Mouse (Mus musculus): ENCODE data around the gene Satb2. TPM values are rescaled to one million over a fixed set of nuclear protein-coding genes. Genes with fewer than 3 reads are reported as not detected.

Gene Satb2
- polyA plus RNA-seq, 1 experiment from 2014 or later: 0.96 TPM

DNA sequence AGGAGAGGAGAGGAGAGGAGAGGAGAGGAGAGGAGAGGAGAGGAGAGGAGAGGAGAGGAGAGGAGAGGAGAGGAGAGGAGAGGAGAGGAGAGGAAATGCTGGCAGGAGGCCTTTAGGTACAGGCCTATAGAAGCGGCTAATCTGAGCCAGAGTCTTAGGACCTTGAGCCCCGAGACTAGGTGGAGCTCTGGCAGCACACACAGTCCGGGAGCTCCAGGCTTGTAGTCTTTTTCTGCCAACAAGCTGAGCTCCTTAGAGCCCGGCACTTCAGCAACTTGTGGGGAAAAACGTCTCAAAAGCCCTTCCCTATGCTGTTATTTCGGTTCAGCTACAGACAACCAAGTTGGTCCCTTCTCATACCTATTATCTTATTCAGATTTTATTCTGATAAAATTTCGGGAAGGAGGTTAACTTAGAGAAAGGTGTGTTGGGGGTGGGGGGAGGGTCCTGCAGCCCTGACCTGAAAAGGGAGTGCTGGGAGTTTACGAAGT is 4.7 kb upstream of the Satb2 start:
- Histone ChIP-seq H3K27me3 (ENCODE audit: control insufficient read depth, insufficient read depth, low read length) (peaks cover 89% of the 10 kb centered on the region), H3K4me2 (replicated peaks) (no peak overlapping the region), H3K9ac (no peak overlapping the region), H3K4me1 (replicated peaks; ENCODE audit: control insufficient read depth, insufficient read depth, low read length) (0 out of 2 replicates have a peak, but pooled peaks cover 3% of the 10 kb centered on the region), H3K36me3 (replicated peaks; ENCODE audit: control insufficient read depth, insufficient read depth) (no peaks in the 10 kb centered on the region), H3K9me3 (ENCODE audit: control insufficient read depth, low read length) (no peaks in the 10 kb centered on the region), H3K27ac (no peak overlapping the region), H3K4me3 (replicated peaks; ENCODE audit: low read length) (no peak overlapping the region)
- DNase-seq (ENCODE audit: low spot score) (no peak), ATAC-seq (ENCODE audit: low FRiP score) (no peak)
- 1% methylated on average over 8 of the region's 8 CpGs for WGBS

- Histone ChIP-seq H3K27ac (no peak overlapping the region), H3K9me3 (ENCODE audit: control insufficient read depth, low read length) (no peaks in the 10 kb centered on the region), H3K4me3 (replicated peaks; ENCODE audit: low read length) (no peak overlapping the region), H3K9ac (no peak overlapping the region), H3K27me3 (ENCODE audit: control insufficient read depth, insufficient read depth, low read length) (peaks cover 94% of the 10 kb centered on the region), H3K4me1 (replicated peaks; ENCODE audit: control insufficient read depth, insufficient read depth, low read length) (0 out of 2 replicates have a peak, but pooled peaks cover 3% of the 10 kb centered on the region), H3K4me2 (replicated peaks) (no peak overlapping the region), H3K36me3 (replicated peaks; ENCODE audit: control insufficient read depth, insufficient read depth) (no peaks in the 10 kb centered on the region)
- DNase-seq (ENCODE audit: low spot score) (no peak), ATAC-seq (ENCODE audit: low FRiP score) (no peak)
- WGBS: 1% methylated on average over 8 of the region's 8 CpGs
Measured at GRCm38 (mm10) chr1:56982631-56983030, 4.2 kb upstream of the Satb2 start.

DNA sequence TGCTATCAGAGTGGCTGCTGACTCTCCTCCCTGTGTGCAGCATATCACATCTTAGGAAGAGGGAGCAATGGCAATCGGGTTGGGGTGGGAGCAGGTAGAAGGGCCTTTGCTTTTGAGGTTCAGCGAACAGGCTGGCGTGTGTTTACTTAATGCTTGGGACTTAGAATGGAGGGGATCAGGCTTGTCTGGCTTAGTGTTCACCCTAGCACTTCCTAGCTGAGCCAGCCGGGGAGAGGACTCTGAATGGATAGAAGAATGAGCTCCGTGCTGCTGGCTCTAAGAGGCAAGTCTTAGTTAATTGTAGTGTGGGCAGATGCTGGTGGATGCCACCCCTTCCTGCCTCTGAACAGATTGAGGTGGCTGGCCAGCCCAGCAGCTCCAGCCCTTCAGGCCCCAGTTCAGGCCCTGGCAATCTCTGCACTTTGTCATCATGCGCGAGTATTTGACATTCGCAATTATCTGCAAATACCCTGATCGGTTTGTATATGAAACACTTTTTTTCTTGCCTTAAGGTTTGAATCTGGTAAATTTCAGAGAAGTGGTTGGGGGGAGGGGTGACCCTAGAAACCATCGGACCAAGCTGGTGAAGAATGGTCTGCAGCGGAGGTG is 3.6 kb upstream of the Satb2 start:
- H3K36me3 ChIP-seq (replicated peaks; ENCODE audit: control insufficient read depth, insufficient read depth): no peaks in the 10 kb centered on the region
- no peak overlapping the region for H3K27ac ChIP-seq
- WGBS: 2% methylated on average over 11 of the region's 11 CpGs
- H3K4me1 ChIP-seq (replicated peaks; ENCODE audit: control insufficient read depth, insufficient read depth, low read length): peaks cover 4% of the 10 kb centered on the region
- H3K27me3 ChIP-seq (ENCODE audit: control insufficient read depth, insufficient read depth, low read length): peaks cover 95% of the 10 kb centered on the region
- no peaks in the 10 kb centered on the region for H3K9me3 ChIP-seq (ENCODE audit: control insufficient read depth, low read length)
- ATAC-seq (ENCODE audit: low FRiP score) (no peak), DNase-seq (ENCODE audit: low spot score) (no peak)
- H3K4me3 ChIP-seq (replicated peaks; ENCODE audit: low read length): no peak overlapping the region
- no peak overlapping the region for H3K9ac ChIP-seq
- no peak overlapping the region for H3K4me2 ChIP-seq (replicated peaks)

DNA sequence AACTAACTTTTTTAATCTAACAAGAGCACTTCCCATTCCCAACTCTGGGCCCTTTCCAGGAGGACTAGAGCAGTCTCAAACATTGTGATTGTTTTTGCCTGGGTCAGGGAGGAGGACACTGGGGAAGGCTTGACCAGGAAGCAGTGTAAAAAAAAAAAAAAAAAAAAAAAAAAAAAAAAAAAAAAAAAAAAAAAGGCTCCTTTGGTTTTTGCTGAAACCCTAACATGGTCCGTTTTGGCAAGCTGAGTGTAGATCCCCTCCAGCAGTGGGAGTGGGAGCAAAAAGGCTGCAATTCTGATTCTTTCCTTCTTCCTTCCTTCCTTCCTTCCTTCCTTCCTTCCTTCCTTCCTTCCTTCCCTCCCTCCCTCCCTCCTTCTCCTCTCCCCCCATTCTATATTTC is 3.1 kb upstream of the Satb2 start:
- no peak overlapping the region for H3K4me2 ChIP-seq (replicated peaks)
- 9% methylated on average over 1 of the region's 1 CpGs for WGBS
- no peak overlapping the region for H3K9ac ChIP-seq
- DNase-seq (ENCODE audit: low spot score): no peak
- H3K27ac ChIP-seq: no peak overlapping the region
- no peaks in the 10 kb centered on the region for H3K9me3 ChIP-seq (ENCODE audit: control insufficient read depth, low read length)
- peaks cover 6% of the 10 kb centered on the region for H3K4me1 ChIP-seq (replicated peaks; ENCODE audit: control insufficient read depth, insufficient read depth, low read length)
- no peak for ATAC-seq (ENCODE audit: low FRiP score)
- no peak overlapping the region for H3K4me3 ChIP-seq (replicated peaks; ENCODE audit: low read length)
- no peaks in the 10 kb centered on the region for H3K36me3 ChIP-seq (replicated peaks; ENCODE audit: control insufficient read depth, insufficient read depth)
- H3K27me3 ChIP-seq (ENCODE audit: control insufficient read depth, insufficient read depth, low read length): peaks cover 95% of the 10 kb centered on the region

- Histone ChIP-seq H3K9me3 (ENCODE audit: control insufficient read depth, low read length) (no peaks in the 10 kb centered on the region), H3K27me3 (ENCODE audit: control insufficient read depth, insufficient read depth, low read length) (peaks cover 95% of the 10 kb centered on the region), H3K36me3 (replicated peaks; ENCODE audit: control insufficient read depth, insufficient read depth) (no peaks in the 10 kb centered on the region), H3K4me3 (replicated peaks; ENCODE audit: low read length) (no peak overlapping the region), H3K4me1 (replicated peaks; ENCODE audit: control insufficient read depth, insufficient read depth, low read length) (peaks cover 6% of the 10 kb centered on the region), H3K27ac (no peak overlapping the region), H3K4me2 (replicated peaks) (0 out of 2 replicates have a peak overlapping the region, but pooled peaks have one; percentile 2), H3K9ac (no peak overlapping the region)
- under 1% methylated on average over 27 of the region's 27 CpGs for WGBS
- no peak for DNase-seq (ENCODE audit: low spot score)
- ATAC-seq (ENCODE audit: low FRiP score): no peak
Measured at GRCm38 (mm10) chr1:56980631-56981275, 2.3 kb upstream of the Satb2 start.

GRCm38 (mm10) chr1:56979531-56980395 is 1.3 kb upstream of the Satb2 start:
- WGBS: 2% methylated on average over 7 of the region's 7 CpGs
- H3K36me3 ChIP-seq (replicated peaks; ENCODE audit: control insufficient read depth, insufficient read depth): no peaks in the 10 kb centered on the region
- peaks cover 93% of the 10 kb centered on the region for H3K27me3 ChIP-seq (ENCODE audit: control insufficient read depth, insufficient read depth, low read length)
- no peak overlapping the region for H3K27ac ChIP-seq
- ATAC-seq (ENCODE audit: low FRiP score) (no peak), DNase-seq (ENCODE audit: low spot score) (no peak)
- no peak overlapping the region for H3K4me3 ChIP-seq (replicated peaks; ENCODE audit: low read length)
- no peaks in the 10 kb centered on the region for H3K9me3 ChIP-seq (ENCODE audit: control insufficient read depth, low read length)
- no peak overlapping the region for H3K9ac ChIP-seq
- H3K4me2 ChIP-seq (replicated peaks): no peak overlapping the region
- peaks cover 6% of the 10 kb centered on the region for H3K4me1 ChIP-seq (replicated peaks; ENCODE audit: control insufficient read depth, insufficient read depth, low read length)

DNA sequence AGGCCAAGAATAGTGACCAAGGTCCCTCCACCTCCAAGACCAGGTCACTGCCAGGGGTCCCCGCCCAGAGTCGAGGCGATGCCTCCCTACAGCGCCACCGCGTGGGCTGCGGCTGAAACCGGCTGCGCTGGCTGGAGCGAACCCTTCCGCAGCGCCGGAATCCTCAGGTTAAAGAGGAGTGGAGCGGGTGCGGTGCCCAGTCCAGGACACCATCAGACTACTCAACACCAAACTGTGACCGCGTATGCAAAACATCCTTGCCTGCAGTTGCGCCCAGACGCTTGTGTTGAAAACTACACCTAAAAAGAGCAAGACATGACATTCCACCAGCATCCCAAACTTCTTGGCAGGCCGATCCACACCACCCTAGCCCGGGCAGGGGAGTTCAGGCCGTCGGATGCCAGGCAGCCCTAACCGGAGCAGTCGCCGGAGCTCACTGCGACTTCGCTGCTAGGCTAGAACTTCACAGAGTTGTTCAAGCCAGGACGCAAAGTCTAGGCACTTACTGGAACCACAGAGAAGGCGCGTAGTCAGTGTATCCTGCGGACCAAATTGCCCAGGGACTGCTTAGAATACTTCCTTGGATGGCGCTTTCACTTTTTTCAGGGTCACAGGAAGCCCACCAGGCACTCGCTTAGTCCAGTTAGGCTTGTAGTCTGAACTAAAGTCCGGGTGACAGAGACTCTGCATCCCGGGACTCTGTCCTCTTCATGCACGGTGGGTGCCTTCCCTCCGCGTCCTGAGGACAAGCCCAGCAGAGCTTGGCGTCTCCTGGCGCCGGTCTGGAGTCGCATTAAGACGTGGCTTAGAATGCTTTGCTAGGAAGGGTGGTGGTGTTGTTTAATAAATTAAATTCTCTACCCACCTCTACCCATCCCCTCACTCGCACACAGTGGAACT is 999 bp downstream of the Satb2 start:
- H3K9ac ChIP-seq: no peak overlapping the region
- DNase-seq (ENCODE audit: low spot score) (peak; percentile 64), ATAC-seq (ENCODE audit: low FRiP score) (no peak)
- H3K4me2 ChIP-seq (replicated peaks): peak overlapping the region; percentile 50
- no peak overlapping the region for H3K27ac ChIP-seq
- 1% methylated on average over 45 of the region's 45 CpGs for WGBS
- H3K4me3 ChIP-seq (replicated peaks; ENCODE audit: low read length): peak overlapping the region; percentile 26
- peaks cover 3% of the 10 kb centered on the region for H3K4me1 ChIP-seq (replicated peaks; ENCODE audit: control insufficient read depth, insufficient read depth, low read length)
- peaks cover 76% of the 10 kb centered on the region for H3K27me3 ChIP-seq (ENCODE audit: control insufficient read depth, insufficient read depth, low read length)
- no peaks in the 10 kb centered on the region for H3K9me3 ChIP-seq (ENCODE audit: control insufficient read depth, low read length)
- no peaks in the 10 kb centered on the region for H3K36me3 ChIP-seq (replicated peaks; ENCODE audit: control insufficient read depth, insufficient read depth)

DNA sequence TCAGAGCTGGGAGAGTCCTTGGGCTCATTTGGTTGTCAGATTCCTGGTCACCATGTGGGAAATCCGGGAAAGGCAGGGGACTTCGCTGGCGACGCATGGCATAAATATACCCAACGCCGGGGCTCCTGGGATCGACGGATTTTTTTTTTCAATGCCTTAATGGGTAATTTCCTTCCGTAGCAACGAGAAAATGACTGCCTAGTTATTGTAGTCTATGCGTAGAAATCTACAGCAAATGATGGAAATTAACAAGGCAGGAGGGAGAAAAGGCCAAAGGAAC is 1.7 kb downstream of the Satb2 start:
- Histone ChIP-seq H3K27ac (no peak overlapping the region), H3K27me3 (ENCODE audit: control insufficient read depth, insufficient read depth, low read length) (peaks cover 69% of the 10 kb centered on the region), H3K4me2 (replicated peaks) (peak overlapping the region; percentile 50), H3K4me3 (replicated peaks; ENCODE audit: low read length) (peak overlapping the region; percentile 26), H3K9ac (no peak overlapping the region), H3K4me1 (replicated peaks; ENCODE audit: control insufficient read depth, insufficient read depth, low read length) (peaks cover 6% of the 10 kb centered on the region), H3K9me3 (ENCODE audit: control insufficient read depth, low read length) (no peaks in the 10 kb centered on the region), H3K36me3 (replicated peaks; ENCODE audit: control insufficient read depth, insufficient read depth) (no peaks in the 10 kb centered on the region)
- WGBS: 0% methylated on average over 11 of the region's 11 CpGs
- no peak for DNase-seq (ENCODE audit: low spot score)
- ATAC-seq (ENCODE audit: low FRiP score): no peak

Data from hindbrain, embryonic 14.5 days (tissue).